Mouse (Mus musculus) left cerebral cortex, postnatal 36 days (tissue): ENCODE results near the gene Med17. TPM values are rescaled to one million over a fixed set of nuclear protein-coding genes. Genes with fewer than 3 reads are reported as not detected.

ENCODE experiments used
- DNase-seq, 2 experiments: peaks; one replicate each; pipeline ENCODE4 v3.0.0; 2021 to 2022; ENCODE audit warnings: low spot score in 2 of 2, mixed read lengths in 1 of 2
- intact Hi-C: fragments of 180-260 bp; cut with DNase I; formaldehyde crosslinking; loops from one replicate; pipeline ENCODE4 v1.15.1; 2025
- microRNA-seq: library from miRNA; unstranded; fragments of <30 nt; microRNA quantifications from one replicate; pipeline ENCODE4 v1.2.0, GENCODE M21; 2022
- total RNA-seq, 2 experiments: library from RNA; stranded (reverse); gene quantifications; 2 replicates each; pipeline ENCODE4 v1.2.3; 2021

The Med17 gene
- total RNA-seq, 2 experiments from 2014 or later = 35.8 to 42.8 TPM

DNA sequence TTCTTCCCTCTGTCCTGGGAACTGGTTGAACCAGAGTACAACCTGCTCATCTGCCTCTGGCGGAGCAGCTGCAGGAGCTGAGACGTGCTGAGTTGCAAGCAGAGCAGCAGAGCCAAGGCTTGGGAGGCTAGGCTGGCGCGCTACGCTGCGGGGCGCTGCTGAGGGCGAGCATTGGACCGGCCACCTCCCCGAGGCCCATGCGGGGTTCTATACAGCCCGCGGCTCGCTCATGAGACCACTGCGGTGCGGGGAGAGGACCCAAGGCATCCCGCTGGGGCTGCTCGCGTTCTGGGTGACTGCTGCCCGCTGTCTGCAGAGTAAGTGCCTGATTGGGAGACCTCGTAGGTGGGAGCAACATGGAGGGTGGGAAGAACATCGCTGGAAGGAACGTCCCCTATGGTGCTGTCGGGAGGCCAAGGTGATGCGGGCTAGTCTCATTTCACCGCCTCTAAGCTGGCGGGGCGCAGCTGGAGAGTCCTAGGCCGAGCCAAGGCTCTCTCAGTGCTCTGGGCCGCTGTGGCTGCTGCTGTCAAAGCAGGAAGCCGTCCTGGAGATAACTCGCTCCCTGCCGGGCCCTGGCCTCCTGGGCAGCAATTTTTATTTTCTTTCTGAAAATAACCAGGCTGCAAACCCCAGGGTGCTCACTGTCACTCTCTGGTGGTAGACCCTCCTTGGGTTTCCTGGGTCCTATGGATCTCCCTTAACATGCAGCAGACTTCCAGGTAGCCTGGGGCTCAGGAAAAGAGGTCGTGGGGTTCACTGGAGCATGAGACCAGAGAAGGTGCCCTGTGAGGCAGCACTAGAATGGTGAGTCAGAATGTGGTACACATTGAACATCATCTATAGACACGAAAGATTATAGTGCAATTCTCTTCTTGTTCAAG, 40.4 kb downstream of the Med17 start, which contains the start of gene Vstm5:
Vstm5 (plus strand) TSS at position 4 of the 884 bp plus-strand sequence.
- DNase-seq = peak; percentile 20 to 43
- intact Hi-C loops = no loop called here

DNA sequence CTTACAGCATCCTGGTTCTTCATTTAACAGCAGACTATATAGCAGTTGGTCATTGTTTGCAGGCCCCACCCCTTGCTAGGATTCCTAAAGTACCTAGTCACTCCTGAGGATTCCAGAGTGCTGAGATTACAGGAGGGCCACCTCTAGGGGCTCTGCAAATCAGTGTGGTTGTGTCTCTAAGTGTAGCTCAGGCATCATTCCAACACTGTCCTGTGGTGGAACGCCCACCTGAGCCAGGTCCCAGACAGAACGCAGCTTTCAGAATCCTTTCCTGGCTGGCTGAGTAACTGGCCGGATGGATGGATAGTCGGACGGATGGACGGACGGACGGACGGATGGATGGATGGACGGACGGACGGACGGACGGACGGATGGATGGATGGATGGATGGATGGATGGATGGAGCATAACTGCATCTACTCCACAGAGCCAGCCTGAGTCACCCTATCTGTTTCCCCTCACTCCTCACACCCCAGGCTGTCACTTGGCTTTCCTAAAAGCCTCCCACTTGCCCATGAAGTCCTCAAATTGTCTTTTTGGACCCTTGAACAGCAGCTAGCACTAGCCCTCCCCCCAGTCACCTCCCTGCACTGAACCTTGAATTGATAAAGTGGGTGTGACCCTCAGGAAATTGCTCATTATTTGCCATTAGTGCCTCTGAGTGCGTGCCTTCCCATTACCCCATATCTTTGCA, 41.3 kb downstream of the Med17 start:
- no peak for DNase-seq
- intact Hi-C loops = no loop called here

DNA sequence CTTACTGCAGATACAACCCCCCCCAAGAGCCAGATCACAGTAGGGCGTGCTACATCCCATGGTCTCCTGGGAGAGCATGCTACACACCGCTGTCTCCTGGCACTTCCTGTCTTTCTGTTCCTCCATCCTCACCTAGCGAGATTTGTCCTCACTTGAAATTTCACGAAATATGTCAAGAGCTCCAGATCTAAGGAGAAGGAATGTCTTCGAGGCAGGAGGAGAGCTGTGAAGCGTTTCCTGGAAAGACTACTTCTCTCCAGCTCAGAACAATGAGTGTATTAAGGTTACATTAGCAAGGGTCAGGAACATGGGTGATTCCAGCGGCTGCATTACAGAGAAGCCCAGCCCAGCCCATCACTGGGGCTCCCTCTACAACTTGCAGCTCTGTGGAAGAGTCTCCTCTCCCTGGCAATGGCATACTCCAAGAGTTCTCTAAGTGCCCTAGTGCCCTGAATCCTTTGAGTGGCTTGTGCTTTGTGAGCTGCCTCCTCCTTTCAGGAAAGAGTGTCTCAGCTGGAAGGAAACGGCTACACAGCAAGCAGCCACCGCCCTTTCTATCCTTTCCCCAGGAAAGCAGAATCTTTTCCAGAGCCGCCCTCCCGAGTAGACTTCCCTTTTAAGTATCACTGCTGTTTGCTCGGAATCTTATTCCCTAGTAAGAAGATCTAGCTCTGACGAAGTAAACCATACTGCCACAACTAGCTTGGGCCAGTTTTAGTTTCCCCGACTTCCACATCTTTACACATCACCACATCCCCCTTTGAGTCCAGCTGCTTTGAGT, 42.0 kb downstream of the Med17 start:
- no peak for DNase-seq
- intact Hi-C loops = no loop called here

DNA sequence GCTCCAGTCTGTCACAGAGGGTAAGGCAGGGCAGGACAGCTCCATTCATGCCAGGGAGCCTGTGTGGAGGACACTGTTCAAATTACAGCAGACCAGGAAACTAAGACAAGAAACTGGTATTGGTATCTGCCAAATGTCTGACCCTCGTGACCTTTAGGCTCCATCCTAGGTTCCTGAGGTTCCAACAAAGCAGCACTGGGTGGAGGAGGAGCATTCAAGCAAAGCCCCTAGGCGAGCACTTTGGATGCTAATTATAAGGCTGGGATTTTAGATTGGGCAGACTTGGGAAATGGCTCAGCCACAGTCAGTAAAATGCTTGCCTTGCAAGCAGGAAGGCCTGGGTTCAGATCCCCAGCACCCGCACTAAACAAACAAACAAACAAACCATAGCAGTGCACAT, 43.7 kb downstream of the Med17 start:
- no peak for DNase-seq
- intact Hi-C loops = no loop called here

DNA sequence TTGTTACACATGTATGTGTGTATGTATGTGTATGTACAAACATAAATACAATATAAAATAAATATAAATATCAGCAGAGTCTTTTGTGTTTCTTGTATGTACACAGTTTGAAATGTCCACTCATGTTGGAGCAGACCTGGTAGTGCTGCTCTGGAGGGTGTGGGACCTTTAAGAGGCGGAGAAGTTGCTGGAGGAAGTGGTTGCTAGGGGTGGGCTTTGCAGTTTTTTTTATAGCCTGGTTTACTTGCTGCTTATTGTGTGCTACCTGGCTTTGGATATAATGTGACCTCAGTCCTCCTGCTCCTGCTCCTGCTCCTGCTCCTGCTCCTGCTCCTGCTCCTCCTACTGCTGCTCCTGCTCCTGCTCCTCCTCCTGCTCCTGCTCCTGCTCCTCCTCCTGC, 46.1 kb downstream of the Med17 start:
- DNase-seq = no peak
- intact Hi-C loops = no loop called here

DNA sequence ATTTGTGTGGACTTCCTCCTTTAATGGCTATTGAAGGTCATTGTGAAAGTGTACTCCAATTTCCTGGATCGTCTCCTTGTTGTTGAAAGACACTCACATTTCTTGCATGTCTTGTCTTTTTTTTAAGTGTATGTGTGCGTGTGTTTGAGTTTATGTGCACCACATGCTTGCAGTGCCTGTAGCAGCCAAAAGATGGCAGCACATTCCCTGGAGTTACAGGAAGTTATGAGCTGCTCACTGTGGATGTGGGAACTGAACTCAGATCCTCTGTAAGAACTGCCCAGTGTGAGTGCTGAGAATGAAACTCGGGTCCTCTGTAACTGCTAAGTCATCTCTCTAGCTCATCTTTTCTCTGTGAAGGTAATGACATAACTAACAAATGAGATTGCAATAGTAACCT, 47.3 kb downstream of the Med17 start:
- intact Hi-C loops = no loop called here
- no peak for DNase-seq

DNA sequence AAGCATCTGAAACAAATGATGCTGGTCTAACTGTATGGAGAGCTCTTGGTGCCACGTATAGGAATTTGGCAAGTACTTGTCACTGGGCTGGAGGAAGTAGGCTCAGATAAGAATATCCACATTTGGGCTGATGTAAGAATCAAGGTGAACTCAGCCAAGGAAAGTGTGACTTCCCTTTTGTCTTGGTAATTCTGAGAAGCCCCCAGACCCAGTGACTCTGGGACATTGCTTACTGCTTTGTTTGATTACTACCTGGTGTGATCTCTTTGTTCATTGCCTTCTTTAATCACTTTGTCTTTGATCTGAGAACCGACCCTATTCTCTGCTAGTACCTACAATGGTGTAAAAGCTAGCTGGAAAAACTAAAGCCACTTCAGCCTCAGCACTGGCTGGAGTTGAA, 54.8 kb downstream of the Med17 start:
- intact Hi-C loops = no loop called here
- DNase-seq = no peak

DNA sequence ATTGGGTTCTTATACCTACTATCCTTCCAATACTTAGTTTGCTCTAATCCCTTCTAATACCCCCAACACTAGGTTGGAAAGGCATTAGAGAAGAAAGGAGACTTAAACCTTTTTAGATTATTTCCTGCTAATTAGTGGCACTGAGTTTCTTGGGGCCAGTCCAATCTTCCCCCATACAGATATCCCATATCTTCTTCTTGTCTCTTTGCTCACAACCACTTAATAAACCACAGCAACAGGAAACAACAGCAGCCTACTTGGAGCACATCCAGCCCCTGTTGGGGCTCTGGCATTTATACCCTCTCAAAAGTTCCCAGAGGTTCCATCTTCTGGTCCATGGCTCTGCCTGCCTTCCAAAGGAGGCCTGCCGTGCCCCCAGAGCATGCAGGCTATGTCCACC, 66.0 kb downstream of the Med17 start:
- intact Hi-C loops = loop anchor here (2.0 to 5.0 kb wide), 2 partner anchors 183 to 441 kb away; partner anchors contain the start of gene 1700012B09Rik

DNA sequence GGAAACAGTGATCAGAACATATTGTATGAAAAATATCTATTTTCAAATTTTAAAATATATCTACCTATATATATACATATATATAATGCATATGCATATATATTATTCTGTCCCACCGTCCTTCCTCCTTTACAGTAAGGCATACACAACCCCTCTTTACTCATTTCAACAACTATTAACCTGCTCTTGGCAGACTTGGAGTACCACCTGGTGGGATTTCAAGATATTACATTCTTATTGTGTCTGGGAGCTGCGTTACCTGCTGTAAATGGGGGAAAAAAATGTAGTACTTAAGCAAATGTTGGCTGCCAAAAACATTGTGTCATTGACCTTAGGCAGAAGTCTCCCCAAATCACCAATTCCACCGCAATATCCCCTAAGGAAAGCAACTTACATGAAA, 67.9 kb downstream of the Med17 start:
- no peak for DNase-seq
- intact Hi-C loops = loop anchor here (2.0 to 5.0 kb wide), 2 partner anchors 181 to 440 kb away; partner anchors contain the start of gene 1700012B09Rik

More for the DNA sequence above, 66.0 kb downstream of the Med17 start:
- DNase-seq = no peak

Small RNA genes lying within 50 kb of the gene (microRNA-seq; reads per million reads assigned to microRNA genes)
- gene Gm49349 (not detected), gene mmu-mir-7650 (not detected)

Other genes starting within 250 kb of the Med17 start
- 10 to 100 TPM; 27.0 to 30.3 TPM for gene Panx1, start 234.5 kb downstream of the Med17 start, total RNA-seq
- gene Hephl1, start 167.8 kb downstream of the Med17 start, total RNA-seq = not detected
- 1 to 10 TPM; 8.5 to 9.8 TPM for gene Vstm5, start 40.9 kb downstream of the Med17 start, total RNA-seq
- 10 to 100 TPM; 29.6 to 33.9 TPM for gene Taf1d, start 26.3 kb upstream of the Med17 start, total RNA-seq
- 10 to 100 TPM; 18.1 to 24.5 TPM for gene 4931406C07Rik, start 26.5 kb upstream of the Med17 start, total RNA-seq
- gene Cep295, start 77.9 kb upstream of the Med17 start, total RNA-seq = 10 to 100 TPM; 17.1 to 30.2 TPM
- gene Smco4, start 213.5 kb upstream of the Med17 start, total RNA-seq = 1 to 10 TPM; 3.2 to 3.9 TPM